Mouse (Mus musculus): ENCODE results near the gene Lin28b.

Gene Lin28b

DNA sequence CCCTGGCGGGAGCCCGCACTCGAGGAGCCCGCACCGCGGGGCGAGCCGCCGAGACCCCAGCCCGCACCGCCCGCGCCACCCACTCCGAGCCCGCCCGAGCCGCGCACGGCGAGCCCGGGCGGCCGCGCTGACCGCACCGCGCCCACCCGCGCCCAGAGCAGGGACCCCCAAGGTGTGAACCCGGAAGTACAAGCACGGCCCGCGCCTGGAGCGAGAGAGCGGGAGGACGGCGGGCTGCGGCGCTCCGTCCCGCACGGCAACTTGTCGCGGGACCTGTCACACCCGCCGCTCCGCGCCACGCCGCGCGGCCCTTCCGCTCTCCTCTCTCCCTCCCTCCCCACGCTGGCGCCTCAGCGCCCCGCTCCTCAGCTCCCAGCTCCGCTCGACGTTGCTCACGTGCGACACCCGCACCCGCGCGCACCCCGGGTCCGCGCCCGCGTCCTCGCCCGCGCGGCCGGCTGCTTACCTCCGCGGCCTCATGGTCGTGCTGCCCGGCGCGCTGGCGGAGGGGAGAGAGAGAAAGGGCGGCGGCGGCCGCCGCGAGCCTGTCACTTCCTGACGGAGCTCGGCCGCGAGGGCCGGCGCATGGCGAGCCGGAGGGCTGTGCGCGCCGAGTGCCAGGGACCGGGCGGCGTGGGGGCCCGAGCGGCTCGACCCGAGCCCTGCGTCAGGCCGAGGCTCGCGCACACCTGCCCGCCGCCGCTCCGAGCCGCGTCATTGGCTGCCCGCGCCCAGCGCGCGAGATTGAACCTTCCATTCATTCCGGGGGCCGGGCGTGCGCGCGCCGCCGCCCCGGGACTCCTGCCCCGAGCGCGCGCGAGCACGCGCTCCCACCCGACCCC is at the start of gene Lin28b:
Lin28b (minus strand) TSS at position 635 of the 842 bp plus-strand sequence.
- DNase-seq (ENCODE audit: low spot score in 2 of 2) = peak in 1 of 2 experiments; percentile 47

DNA sequence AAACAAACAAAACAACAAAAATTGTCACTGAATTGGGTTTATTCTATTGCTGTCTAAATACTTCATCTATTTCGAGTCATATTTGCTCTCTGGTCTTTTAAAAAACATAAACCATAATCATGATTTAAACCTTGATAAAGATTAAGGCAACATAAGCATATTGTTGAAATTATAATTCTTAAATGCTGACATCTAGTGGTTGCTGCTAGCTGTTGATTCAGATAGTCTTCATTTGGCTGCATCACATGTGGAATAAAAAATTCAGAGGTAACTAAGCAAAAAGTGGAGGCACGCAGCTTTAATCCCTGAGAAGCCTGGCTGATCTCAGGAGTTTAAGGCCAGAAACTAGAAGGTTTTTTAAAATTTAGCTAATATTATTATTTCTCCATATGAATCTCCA is 25.6 kb upstream of the Lin28b start:
- no peak for DNase-seq (ENCODE audit: low spot score in 2 of 2)

- no peak for DNase-seq (ENCODE audit: low spot score in 2 of 2)
Measured at GRCm38 (mm10) chr10:45510662-45511061, 24.5 kb upstream of the Lin28b start.

DNA sequence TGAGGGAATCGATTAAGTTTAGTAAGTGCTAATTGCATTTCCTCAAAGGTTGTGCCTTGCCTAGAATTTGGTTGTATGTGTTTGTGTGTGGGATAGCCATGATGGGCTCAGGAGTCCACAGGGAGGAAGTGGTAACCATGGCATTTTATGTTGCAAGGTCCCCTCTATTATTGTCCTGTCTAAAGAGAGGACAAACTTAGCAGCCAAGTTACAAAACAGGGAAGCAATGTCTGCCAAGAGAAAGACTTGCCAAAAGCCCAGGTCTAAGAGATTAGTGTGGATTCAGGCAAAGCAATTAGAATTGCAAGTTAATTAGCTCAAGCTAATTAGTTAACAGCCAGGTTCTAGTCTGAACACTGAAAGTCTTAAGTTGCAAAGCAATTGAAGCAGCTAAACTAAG is 14.1 kb upstream of the Lin28b start:
- no peak for DNase-seq (ENCODE audit: low spot score in 2 of 2)

GRCm38 (mm10) chr10:45486603-45486946 is 380 bp upstream of the Lin28b start:
- DNase-seq (ENCODE audit: low spot score in 2 of 2) = no peak

DNA sequence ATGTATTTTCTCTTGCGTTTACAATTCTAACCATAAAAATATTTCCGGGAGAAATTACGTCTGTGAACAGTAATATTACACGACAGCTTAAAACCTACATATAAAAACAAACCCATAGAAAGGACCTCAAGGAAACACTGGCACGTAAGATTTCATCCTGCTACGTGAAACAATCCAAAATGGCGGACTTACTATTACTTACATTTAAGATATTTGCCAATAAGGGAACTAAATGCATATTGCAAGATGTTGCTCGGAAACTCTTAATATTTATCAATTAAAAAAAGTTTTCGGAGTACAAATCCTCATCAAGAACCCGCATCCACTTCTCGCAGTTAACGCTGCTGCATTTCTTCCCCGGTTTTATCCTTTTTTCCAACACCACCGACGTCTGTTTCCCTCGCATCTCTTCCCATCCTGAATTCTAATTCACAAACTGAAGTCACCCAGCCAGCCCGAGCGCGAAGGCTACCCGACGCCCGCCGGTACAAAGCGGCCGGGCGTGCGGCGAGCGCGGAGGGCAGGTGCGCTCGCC is 902 bp downstream of the Lin28b start:
- no peak for DNase-seq (ENCODE audit: low spot score in 2 of 2)

DNA sequence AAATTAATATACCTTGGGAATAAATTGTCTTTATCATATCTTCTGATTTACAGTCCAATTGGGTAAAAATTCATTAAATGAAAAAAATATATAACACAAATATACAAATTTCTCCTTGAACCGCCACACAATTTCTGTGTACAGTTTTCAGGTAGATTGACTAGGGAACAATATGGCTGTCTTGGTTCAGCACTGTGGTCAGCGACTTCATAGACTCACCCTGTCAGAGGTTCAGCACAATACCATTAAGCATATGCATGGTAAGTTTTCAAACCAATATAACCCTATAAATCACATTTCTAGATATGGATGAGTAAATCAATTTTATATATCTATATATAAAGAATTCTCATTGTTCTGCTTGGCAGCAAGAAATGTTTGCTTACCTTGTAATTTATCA is 3.0 kb downstream of the Lin28b start:
- DNase-seq (ENCODE audit: low spot score in 2 of 2) = no peak

GRCm38 (mm10) chr10:45473663-45474333 is 12.4 kb downstream of the Lin28b start:
- no peak for DNase-seq (ENCODE audit: low spot score in 2 of 2)

- no peak for DNase-seq (ENCODE audit: low spot score in 2 of 2)
Measured at GRCm38 (mm10) chr10:45473143-45473484, 13.1 kb downstream of the Lin28b start.

DNA sequence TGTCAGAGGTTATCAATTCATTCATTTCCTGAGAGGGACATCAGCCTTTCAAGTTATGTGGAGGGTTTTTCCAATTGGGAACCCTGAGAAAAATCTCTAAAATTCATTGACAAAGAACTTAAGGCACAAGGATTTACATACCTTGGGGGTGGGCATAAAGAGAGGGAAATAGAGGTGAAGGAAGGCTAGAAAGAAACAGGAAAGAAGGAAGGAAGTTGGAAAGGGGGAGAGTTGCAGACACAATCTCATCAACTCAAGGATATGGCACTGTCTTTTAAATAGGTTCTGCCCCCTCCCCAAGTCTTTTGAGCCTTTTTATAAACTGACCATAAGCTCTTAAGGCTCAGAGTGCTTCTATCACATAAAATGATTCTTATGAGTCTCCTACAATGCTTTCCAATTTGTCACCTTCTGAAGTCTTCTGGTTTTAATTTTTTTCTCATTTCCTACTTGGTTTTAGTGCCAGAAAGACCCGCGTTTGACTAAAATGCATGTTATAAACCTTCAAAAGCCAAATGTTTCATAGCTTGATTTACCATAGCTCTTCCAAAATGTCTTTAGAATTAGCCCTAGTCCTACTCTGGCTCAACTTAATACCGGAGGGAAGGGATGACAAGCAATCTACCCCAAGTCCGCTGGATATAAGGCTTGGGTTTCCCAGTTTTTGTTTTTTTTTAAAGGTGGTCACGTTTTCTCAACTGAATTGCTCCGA is 13.6 kb downstream of the Lin28b start:
- no peak for DNase-seq (ENCODE audit: low spot score in 2 of 2)

DNA sequence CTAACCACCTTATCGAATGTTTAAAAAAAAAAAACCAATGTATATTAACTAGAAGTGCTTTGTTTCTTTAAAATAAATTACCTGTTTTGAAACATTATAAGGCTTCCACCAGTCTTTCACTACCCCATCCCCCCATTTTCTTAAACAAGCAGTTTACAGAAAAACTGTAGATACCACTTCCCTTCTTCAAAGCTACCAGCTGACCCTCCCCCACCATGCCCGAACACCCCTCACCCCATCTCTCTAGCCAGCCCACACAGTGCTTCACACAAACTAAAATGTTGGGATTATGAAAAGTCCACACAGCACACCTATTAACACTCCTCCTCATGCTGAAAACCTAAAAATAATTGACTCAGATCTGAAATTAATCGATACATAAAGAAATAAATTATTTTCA is 14.9 kb downstream of the Lin28b start:
- DNase-seq (ENCODE audit: low spot score in 2 of 2) = no peak

GRCm38 (mm10) chr10:45470079-45470739 is 16.0 kb downstream of the Lin28b start:
- DNase-seq (ENCODE audit: low spot score in 2 of 2) = no peak

DNA sequence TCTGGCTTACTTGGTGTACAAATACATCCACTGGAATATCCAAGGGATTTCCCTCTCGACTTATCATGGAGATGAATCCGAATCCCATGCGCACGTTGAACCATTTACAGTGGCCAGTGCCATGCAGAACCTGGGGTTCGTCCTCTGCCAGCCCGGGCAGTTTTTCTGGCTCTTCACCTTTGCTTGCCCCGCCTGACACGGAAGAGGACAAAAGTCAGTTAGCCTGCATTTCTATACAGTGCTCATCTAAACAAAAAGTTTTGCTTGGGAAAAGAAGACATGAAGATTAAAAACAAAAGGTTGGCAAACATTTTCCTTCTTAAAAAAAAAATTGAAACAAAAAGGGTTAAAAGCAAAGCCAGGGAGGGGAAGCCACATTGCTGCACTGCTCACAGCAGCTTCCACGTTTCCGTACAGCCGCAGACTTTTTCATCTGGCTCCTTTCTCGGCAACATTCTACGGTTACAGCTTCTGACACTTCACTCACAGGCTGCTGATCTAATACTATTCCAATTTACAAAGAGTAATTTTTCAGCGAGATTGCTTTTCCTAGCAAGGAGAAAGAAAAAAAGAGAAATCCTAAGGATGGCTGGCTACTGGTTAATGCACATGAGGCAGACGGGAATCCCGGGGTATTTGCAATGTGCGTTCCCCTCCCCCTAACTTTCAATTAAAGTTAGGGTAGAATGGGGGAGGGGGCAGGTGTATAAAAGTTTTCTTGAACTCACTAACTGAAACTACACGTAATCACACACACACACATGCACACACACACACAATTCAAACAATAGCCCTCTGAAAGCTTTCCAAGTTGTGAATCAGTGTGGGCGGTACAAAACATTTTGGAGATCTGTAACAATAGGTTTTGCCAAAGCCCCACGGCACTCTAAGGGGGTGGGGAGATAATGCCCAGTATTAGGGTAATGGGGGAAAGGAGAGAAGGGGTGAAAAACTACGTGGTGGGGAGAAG is 16.9 kb downstream of the Lin28b start:
- DNase-seq (ENCODE audit: low spot score in 2 of 2) = no peak

DNA sequence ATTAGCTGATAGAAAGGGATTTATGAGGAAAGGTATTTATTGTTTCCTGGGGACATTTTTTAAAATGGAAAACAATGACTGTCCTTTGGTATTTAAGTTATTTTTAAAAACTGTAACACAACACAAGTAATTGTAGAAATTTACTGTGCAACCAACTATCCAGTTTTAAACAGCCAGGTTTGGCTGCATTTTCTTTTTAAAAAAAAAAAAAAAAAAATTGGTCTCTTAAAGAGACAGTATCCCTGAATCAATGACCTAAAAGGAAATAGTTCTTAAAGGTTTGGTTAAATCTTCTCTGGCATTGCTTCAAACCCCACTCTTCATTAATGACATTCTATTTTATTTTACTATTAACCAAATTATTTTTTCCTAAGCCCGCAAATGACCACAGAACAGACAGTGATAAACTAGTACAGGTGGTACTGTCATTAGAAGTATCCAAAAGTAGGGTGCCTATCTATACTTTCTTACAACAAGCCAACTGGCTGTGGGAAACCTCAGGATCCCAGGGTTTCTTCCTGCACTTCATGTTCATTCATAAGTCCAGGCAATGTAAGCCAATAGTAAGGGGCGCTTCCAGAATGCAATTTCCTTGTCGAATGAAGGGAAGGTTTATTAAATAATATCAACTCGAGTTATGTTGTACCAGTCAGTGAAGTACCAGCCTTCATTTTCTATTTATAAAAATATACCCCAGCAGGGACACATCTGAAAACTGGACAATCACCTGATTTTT is 17.8 kb downstream of the Lin28b start:
- DNase-seq (ENCODE audit: low spot score in 2 of 2) = no peak

- DNase-seq (ENCODE audit: low spot score in 2 of 2) = no peak
Measured at GRCm38 (mm10) chr10:45458637-45459036, 27.6 kb downstream of the Lin28b start.

GRCm38 (mm10) chr10:45458074-45458473 is 28.1 kb downstream of the Lin28b start:
- DNase-seq (ENCODE audit: low spot score in 2 of 2) = no peak

DNA sequence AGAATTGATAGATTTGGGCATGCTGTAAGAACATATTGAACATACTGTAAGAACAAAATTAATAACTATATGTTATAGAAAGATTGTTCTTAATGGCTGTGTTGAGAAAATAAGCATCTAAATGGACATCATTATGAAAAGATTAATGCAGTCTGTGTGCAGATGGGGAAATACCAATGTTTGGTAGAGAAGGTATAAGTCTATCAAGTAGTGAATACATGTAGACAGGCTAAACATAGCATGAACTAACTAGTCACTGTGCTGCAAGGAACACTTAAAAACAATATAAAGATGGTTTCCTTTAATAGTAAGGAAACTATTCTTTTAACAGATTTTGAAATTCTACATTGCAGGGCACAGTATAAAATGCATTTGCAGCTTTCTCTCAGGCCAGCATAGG is 39.6 kb downstream of the Lin28b start:
- no peak for DNase-seq (ENCODE audit: low spot score in 2 of 2)

DNA sequence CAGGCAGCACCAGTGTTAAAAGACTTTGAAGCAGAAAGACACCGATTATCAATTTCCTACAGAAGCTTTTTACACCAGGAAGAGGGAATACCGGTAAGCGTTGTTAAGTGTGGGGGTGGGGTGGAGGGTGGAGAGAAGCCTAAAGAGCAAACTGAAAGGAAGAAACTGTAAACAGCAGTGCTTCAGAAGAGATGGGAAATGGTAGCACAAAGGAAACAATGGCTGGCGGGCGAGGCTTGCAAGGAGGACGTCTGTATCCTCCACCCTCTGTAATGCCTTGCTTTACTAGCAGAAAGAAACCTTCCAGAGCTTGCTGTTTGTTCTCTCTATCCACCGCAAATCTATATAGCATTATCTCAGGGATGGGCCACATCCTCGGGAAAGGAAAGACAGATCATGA is 40.0 kb downstream of the Lin28b start:
- no peak for DNase-seq (ENCODE audit: low spot score in 2 of 2)

GRCm38 (mm10) chr10:45422372-45422771 is 63.8 kb downstream of the Lin28b start:
- no peak for DNase-seq (ENCODE audit: low spot score in 2 of 2)

- no peak for DNase-seq (ENCODE audit: low spot score in 2 of 2)
Measured at GRCm38 (mm10) chr10:45412144-45412543, 74.1 kb downstream of the Lin28b start.
